Mouse (Mus musculus): ENCODE measurements around the gene Tbc1d8. TPM values are rescaled to one million over a fixed set of nuclear protein-coding genes. Genes with fewer than 3 reads are reported as not detected.

Gene Tbc1d8
- polyA plus RNA-seq, 2 experiments: 2.5 to 3.1 TPM

DNA sequence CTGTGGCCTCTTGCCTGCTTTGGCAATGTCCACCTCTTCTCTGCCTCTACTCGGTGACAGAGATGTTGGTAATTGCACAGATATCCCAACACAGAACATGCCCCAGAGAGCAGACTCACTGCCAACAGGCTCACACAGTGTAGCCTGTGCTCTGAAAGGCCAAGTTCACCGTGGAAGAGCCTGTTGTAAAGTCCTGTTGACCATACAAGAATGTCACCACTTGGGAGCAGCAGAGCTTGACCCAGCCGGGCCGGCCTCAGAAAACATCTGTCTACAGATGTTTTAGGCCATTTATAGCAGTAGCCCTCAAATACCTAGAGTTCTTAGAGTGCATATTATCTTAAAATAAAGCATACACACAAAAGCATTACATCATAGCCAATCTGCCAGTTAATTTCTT, 71.4 kb downstream of the Tbc1d8 start:
- no peak overlapping the region for H3K4me3 ChIP-seq (ENCODE audit: insufficient read depth in 1 of 2, low read depth in 2 of 2, low read length in 2 of 2)
- no peaks in the 10 kb centered on the region for H3K27me3 ChIP-seq (ENCODE audit: control insufficient read depth, insufficient read depth, low read length)
- H3K9ac ChIP-seq (replicated peaks): no peak overlapping the region
- H3K36me3 ChIP-seq (replicated peaks; ENCODE audit: control insufficient read depth, insufficient read depth, low read depth): no peaks in the 10 kb centered on the region
- no peak overlapping the region for H3K27ac ChIP-seq
- DNase-seq (ENCODE audit: low read depth in 3 of 3, low spot score in 3 of 3) (no peak), ATAC-seq (ENCODE audit: insufficient read depth) (no peak)
- peaks cover 0 to 10% of the 10 kb centered on the region in 2 experiments; a peak in 1 of 4 replicates for H3K4me1 ChIP-seq (replicated peaks; ENCODE audit: control insufficient read depth in 2 of 2, insufficient read depth in 2 of 2, low read length in 1 of 2)
- no peak overlapping the region for H3K4me2 ChIP-seq (ENCODE audit: low read depth)
- TF ChIP-seq EP300 (IDR thresholded peaks at IDR 0.05; ENCODE audit: low read depth) (no peak), CTCF (IDR thresholded peaks at IDR 0.05; ENCODE audit: low read depth) (0 out of 2 replicates have a peak, but pooled peaks have one; percentile 2)
- no peaks in the 10 kb centered on the region for H3K9me3 ChIP-seq (ENCODE audit: control insufficient read depth, low read length)
- WGBS (ENCODE audit: insufficient replicate concordance): 80% methylated on average over 4 of the region's 4 CpGs

DNA sequence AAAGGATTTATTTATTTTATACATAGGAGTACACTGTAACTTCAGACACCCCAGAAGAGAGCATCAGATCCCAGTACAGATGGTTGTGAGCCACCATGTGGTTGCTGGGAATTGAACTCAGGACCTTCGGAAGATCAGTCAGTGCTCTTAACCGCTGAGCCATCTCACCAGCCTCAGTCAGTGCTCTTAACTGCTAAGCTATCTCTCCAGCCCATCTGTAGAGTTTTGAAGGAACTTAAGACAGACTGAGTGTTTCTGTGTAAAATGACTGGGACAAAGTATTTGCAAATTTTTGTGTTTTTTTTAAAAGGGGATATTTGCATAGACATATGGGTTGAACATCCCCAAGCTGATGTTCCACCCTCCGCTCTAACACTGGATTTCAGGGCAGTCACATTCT, 78.4 kb downstream of the Tbc1d8 start:
- H3K27me3 ChIP-seq (ENCODE audit: control insufficient read depth, insufficient read depth, low read length): no peaks in the 10 kb centered on the region
- 62% methylated on average over 3 of the region's 3 CpGs for WGBS (ENCODE audit: insufficient replicate concordance)

DNA sequence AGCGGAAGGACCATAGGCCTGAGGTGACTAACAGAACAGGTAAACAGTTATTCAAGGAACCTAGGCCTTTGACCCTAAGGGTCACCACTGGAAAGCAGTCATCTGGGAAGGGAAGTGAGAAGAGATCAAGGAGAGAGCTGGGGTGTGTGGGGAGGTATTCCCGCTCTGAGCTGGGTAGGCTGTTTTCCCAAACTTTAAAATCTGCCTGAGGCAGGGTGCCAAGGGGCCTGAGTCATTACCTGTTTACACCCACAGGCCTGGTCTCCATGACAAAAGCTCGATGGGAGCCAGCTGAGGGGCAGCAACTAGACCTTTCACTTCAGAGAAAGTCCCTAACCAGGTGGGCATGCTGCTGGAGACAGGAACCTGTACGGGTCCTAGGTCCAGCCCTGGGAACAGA, 79.3 kb downstream of the Tbc1d8 start:
- Histone ChIP-seq H3K4me1 (replicated peaks; ENCODE audit: control insufficient read depth in 2 of 2, insufficient read depth in 2 of 2, low read length in 1 of 2) (peaks cover 4 to 17% of the 10 kb centered on the region in 2 experiments; a peak in 3 of 4 replicates), H3K27me3 (ENCODE audit: control insufficient read depth, insufficient read depth, low read length) (no peaks in the 10 kb centered on the region), H3K4me2 (ENCODE audit: low read depth) (no peak overlapping the region), H3K9ac (replicated peaks) (no peak overlapping the region), H3K36me3 (replicated peaks; ENCODE audit: control insufficient read depth, insufficient read depth, low read depth) (no peaks in the 10 kb centered on the region; the same call in 1 of the 2 replicates), H3K9me3 (ENCODE audit: control insufficient read depth, low read length) (no peaks in the 10 kb centered on the region), H3K4me3 (ENCODE audit: insufficient read depth in 1 of 2, low read depth in 2 of 2, low read length in 2 of 2) (no peak overlapping the region), H3K27ac (no peak overlapping the region)
- DNase-seq (ENCODE audit: low read depth in 3 of 3, low spot score in 3 of 3) (no peak), ATAC-seq (ENCODE audit: insufficient read depth) (no peak)
- TF ChIP-seq EP300 (IDR thresholded peaks at IDR 0.05; ENCODE audit: low read depth) (no peak), CTCF (IDR thresholded peaks at IDR 0.05; ENCODE audit: low read depth) (no peak)
- WGBS (ENCODE audit: insufficient replicate concordance): 70% methylated on average over 4 of the region's 4 CpGs

More for the DNA sequence above, 78.4 kb downstream of the Tbc1d8 start:
- no peak for TF ChIP-seq EP300 (IDR thresholded peaks at IDR 0.05; ENCODE audit: low read depth)
- no peak for TF ChIP-seq CTCF (IDR thresholded peaks at IDR 0.05; ENCODE audit: low read depth)
- no peaks in the 10 kb centered on the region for H3K9me3 ChIP-seq (ENCODE audit: control insufficient read depth, low read length)
- no peak overlapping the region for H3K9ac ChIP-seq (replicated peaks)
- no peak overlapping the region for H3K27ac ChIP-seq
- DNase-seq (ENCODE audit: low read depth in 3 of 3, low spot score in 3 of 3): no peak
- no peaks in the 10 kb centered on the region; the same call in 1 of the 2 replicates for H3K36me3 ChIP-seq (replicated peaks; ENCODE audit: control insufficient read depth, insufficient read depth, low read depth)
- no peak for ATAC-seq (ENCODE audit: insufficient read depth)
- H3K4me2 ChIP-seq (ENCODE audit: low read depth): no peak overlapping the region
- peaks cover 4 to 12% of the 10 kb centered on the region in 2 experiments; a peak in 3 of 4 replicates for H3K4me1 ChIP-seq (replicated peaks; ENCODE audit: control insufficient read depth in 2 of 2, insufficient read depth in 2 of 2, low read length in 1 of 2)
- no peak overlapping the region for H3K4me3 ChIP-seq (ENCODE audit: insufficient read depth in 1 of 2, low read depth in 2 of 2, low read length in 2 of 2)

DNA sequence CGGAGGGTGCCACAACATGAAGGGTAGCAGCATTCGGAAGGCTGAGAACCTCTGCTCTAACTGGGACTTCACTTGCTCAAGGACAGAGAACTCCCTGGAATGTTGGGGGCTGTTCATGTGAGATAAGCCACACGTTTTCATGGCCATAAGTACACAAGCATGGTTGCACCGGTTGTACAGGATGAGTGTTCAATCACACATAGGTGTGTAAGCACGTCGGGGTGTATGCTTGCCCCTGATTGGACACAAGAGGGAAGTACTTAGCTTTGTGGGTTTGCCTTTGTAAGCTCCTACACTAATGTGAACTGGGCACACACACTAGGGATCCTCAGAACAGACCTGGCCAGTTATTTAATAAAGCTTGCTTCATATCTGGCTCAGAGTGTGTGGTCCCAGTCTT, 80.3 kb downstream of the Tbc1d8 start:
- Histone ChIP-seq H3K4me3 (ENCODE audit: insufficient read depth in 1 of 2, low read depth in 2 of 2, low read length in 2 of 2) (no peak overlapping the region), H3K4me2 (ENCODE audit: low read depth) (no peak overlapping the region), H3K9me3 (ENCODE audit: control insufficient read depth, low read length) (no peaks in the 10 kb centered on the region), H3K27me3 (ENCODE audit: control insufficient read depth, insufficient read depth, low read length) (no peaks in the 10 kb centered on the region), H3K4me1 (replicated peaks; ENCODE audit: control insufficient read depth in 2 of 2, insufficient read depth in 2 of 2, low read length in 1 of 2) (peaks cover 4 to 20% of the 10 kb centered on the region in 2 experiments), H3K9ac (replicated peaks) (no peak overlapping the region), H3K36me3 (replicated peaks; ENCODE audit: control insufficient read depth, insufficient read depth, low read depth) (no peaks in the 10 kb centered on the region; the same call in 1 of the 2 replicates), H3K27ac (no peak overlapping the region)
- no peak for DNase-seq (ENCODE audit: low read depth in 3 of 3, low spot score in 3 of 3)
- TF ChIP-seq EP300 (IDR thresholded peaks at IDR 0.05; ENCODE audit: low read depth) (no peak), CTCF (IDR thresholded peaks at IDR 0.05; ENCODE audit: low read depth) (no peak)
- 63% methylated on average over 6 of the region's 6 CpGs for WGBS (ENCODE audit: insufficient replicate concordance)
- ATAC-seq (ENCODE audit: insufficient read depth): no peak

DNA sequence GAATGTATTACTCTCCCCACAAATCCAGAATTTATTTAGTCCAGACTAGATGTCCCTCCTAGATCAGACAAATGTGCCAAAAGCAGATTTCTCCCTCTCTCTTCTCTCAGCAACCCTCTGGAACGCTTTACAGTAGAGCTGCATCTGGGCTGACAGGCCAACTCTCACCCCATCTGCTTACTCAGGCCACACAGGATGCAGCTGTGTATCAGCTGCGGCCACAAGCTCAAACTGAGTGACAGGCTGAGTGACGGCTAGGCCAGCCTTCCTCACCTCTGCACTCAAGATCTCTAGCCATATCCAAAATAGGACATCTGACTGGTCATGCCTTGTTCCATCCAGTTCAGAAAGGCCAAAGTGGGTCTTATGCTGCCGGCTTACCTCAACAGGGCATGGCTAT, 82.2 kb downstream of the Tbc1d8 start:
- H3K9me3 ChIP-seq (ENCODE audit: control insufficient read depth, low read length): no peaks in the 10 kb centered on the region
- TF ChIP-seq EP300 (IDR thresholded peaks at IDR 0.05; ENCODE audit: low read depth) (peak; percentile 35), CTCF (IDR thresholded peaks at IDR 0.05; ENCODE audit: low read depth) (no peak)
- no peak overlapping the region for H3K4me3 ChIP-seq (ENCODE audit: insufficient read depth in 1 of 2, low read depth in 2 of 2, low read length in 2 of 2)
- ATAC-seq (ENCODE audit: insufficient read depth) (peak; percentile 29), DNase-seq (ENCODE audit: low read depth in 3 of 3, low spot score in 3 of 3) (no peak)
- no peak overlapping the region for H3K4me2 ChIP-seq (ENCODE audit: low read depth)
- no peaks in the 10 kb centered on the region; the same call in 1 of the 2 replicates for H3K36me3 ChIP-seq (replicated peaks; ENCODE audit: control insufficient read depth, insufficient read depth, low read depth)
- H3K27me3 ChIP-seq (ENCODE audit: control insufficient read depth, insufficient read depth, low read length): no peaks in the 10 kb centered on the region
- peaks cover 12 to 29% of the 10 kb centered on the region in 2 experiments for H3K4me1 ChIP-seq (replicated peaks; ENCODE audit: control insufficient read depth in 2 of 2, insufficient read depth in 2 of 2, low read length in 1 of 2)
- 21% methylated on average over 4 of the region's 4 CpGs for WGBS (ENCODE audit: insufficient replicate concordance)
- no peak overlapping the region for H3K9ac ChIP-seq (replicated peaks)
- no peak overlapping the region for H3K27ac ChIP-seq
